Mouse (Mus musculus): Measurements from ENCODE around the gene Gm38392.

DNA sequence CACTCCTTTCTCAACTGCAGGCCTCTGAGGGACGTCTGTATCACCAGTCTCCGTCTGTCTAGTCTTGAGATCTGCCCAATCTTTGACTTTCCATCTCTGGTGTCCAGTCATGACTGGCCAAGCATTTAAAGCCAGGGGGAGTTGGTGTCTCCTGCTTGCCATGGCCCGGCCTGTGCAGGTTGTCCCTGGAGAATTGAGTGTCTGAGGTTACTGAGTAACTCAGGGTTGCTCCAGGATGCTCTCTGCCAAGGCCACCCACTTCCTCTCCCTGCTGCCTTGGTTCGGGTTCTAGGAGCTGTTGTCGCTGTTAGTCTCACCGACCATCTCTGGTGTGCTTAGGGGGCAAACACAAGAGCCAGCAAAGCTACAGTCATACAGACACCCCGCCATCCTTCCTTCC lies 30.6 kb downstream of the Gm38392 start:
- TF ChIP-seq CTCF (conservative IDR thresholded peaks at IDR 0.05; ENCODE audit: insufficient read depth, insufficient read length, low read depth, low read length), result no peak
- TF ChIP-seq POLR2A (IDR thresholded peaks at IDR 0.05; ENCODE audit: low read depth, low read length), result no peak

Data from kidney, adult 2 months (tissue).